10 mouse cellular contexts compared by ENCODE assay signal in genomic region chr5:107269006-107269328, GRCm38 (mm10). TPM values are rescaled to one million over a fixed set of nuclear protein-coding genes. Genes with fewer than 3 reads are reported as not detected.
A peak's percentile ranks its signal among the peaks of the same experiment; 100 is the strongest.
DNase-seq lines count a peak whose midpoint lies in the region; ATAC-seq lines count a peak whose summit lies in the region.
"Had no signal": no experiment of that assay in that cellular context is flagged by ENCODE, and none has a peak within 500 bp of the region (broad histone marks: within the 10 kb centered on the region; RNA-seq: fewer than 3 reads in every experiment).

No protein-coding gene starts in this region.

- 30% methylated on average over 6 of the region's 6 CpGs for WGBS in heart, embryonic 10.5 days
- 18% methylated on average over 6 of the region's 6 CpGs for WGBS in intestine, embryonic 16.5 days

- no peaks in the 10 kb centered on the region for H3K27me3 ChIP-seq in heart, embryonic 10.5 days (ENCODE audit: insufficient read depth, poor library complexity, severe bottlenecking)
- H3K27me3 ChIP-seq in intestine, embryonic 16.5 days (replicated peaks; ENCODE audit: control insufficient read depth, insufficient read depth, low read length): no peaks in the 10 kb centered on the region
- H3K27me3 ChIP-seq: liver, embryonic 13.5 days had no signal

- H3K4me2 ChIP-seq in intestine, embryonic 16.5 days (ENCODE audit: low read depth, low read length): 0 out of 2 replicates have a peak overlapping the region, but pooled peaks have one; percentile 26
- H3K4me2 ChIP-seq: liver, embryonic 13.5 days had no signal

- H3K36me3 ChIP-seq in heart, embryonic 10.5 days: peaks cover 5% of the 10 kb centered on the region; the same call in 1 of the 2 replicates
- no peaks in the 10 kb centered on the region for H3K36me3 ChIP-seq in intestine, embryonic 16.5 days (ENCODE audit: control insufficient read depth, insufficient read depth, low read length)

- 0 out of 2 replicates have a peak, but pooled peaks have one; percentile 10 for ATAC-seq in intestine, embryonic 16.5 days

- H3K4me1 ChIP-seq in heart, embryonic 10.5 days: peaks cover 53% of the 10 kb centered on the region
- H3K4me1 ChIP-seq in intestine, embryonic 16.5 days (ENCODE audit: control insufficient read depth, insufficient read depth, low read length): peaks cover 31% of the 10 kb centered on the region

- H3K9me3 ChIP-seq in heart, embryonic 10.5 days: no peaks in the 10 kb centered on the region
- no peaks in the 10 kb centered on the region for H3K9me3 ChIP-seq in intestine, embryonic 16.5 days (ENCODE audit: control insufficient read depth, low read length)
- H3K9me3 ChIP-seq: liver, embryonic 13.5 days had no signal

- no peak for DNase-seq in heart, embryonic 10.5 days (ENCODE audit: low spot score)
- DNase-seq in heart, adult 8-10 months (ENCODE audit: low spot score): no peak
- DNase-seq in NIH3T3 (ENCODE audit: low read depth) (peak; percentile 24), liver (no peak)
- peak; percentile 46 for DNase-seq in lung, postnatal 36 days
- no peak for DNase-seq in thymus, postnatal 25 days
- DNase-seq in cerebellum, postnatal 4 days (ENCODE audit: low spot score in 2 of 2): no peak
- DNase-seq: adrenal gland, postnatal 25 days; liver, embryonic 13.5 days had no signal

- H3K4me3 ChIP-seq in heart, embryonic 10.5 days: no peak overlapping the region
- no peak overlapping the region for H3K4me3 ChIP-seq in intestine, embryonic 16.5 days (ENCODE audit: low read length)
- H3K4me3 ChIP-seq: liver, embryonic 13.5 days had no signal

- H3K27ac ChIP-seq in heart, embryonic 10.5 days: peak overlapping the region; percentile 57
- peak overlapping the region; percentile 34; the same call in 1 of the 2 replicates for H3K27ac ChIP-seq in intestine, embryonic 16.5 days (ENCODE audit: low read length)
- H3K27ac ChIP-seq: liver, embryonic 13.5 days had no signal

- H3K9ac ChIP-seq in intestine, embryonic 16.5 days (ENCODE audit: low read depth, low read length): no peak overlapping the region
- H3K9ac ChIP-seq: liver, embryonic 13.5 days had no signal

RNA-seq across cellular contexts. Expression of gene Tgfbr3, which starts 20.5 kb away (rescaled TPM):
- polyA plus RNA-seq in heart, embryonic 10.5 days (2016; fragmentation: Nextera tagmentation; extraction: Ambion mirVana): 36.7 and 54.6 TPM in 2 replicates
- total RNA-seq in heart, adult 8-10 months (2022): 10 to 100 TPM; 38.5 to 48.2 (median 44.6) TPM
- polyA plus RNA-seq in intestine, embryonic 16.5 days (2015; fragmentation: Nextera tagmentation; extraction: Ambion mirVana): 14.6 and 14.9 TPM in 2 replicates

Comparison
In these comparisons a context has a peak if more than half of its experiments do, and no peak if none do; other contexts are left out.
1. DNase-seq: peak in NIH3T3 (single experiment) and lung, postnatal 36 days (single experiment); none in heart, embryonic 10.5 days (single experiment), heart, adult 8-10 months (single experiment), thymus, postnatal 25 days (single experiment), cerebellum, postnatal 4 days (0 of 2) and liver (single experiment).